Mouse (Mus musculus): Measurements from ENCODE around the gene Cbx5.

DNA sequence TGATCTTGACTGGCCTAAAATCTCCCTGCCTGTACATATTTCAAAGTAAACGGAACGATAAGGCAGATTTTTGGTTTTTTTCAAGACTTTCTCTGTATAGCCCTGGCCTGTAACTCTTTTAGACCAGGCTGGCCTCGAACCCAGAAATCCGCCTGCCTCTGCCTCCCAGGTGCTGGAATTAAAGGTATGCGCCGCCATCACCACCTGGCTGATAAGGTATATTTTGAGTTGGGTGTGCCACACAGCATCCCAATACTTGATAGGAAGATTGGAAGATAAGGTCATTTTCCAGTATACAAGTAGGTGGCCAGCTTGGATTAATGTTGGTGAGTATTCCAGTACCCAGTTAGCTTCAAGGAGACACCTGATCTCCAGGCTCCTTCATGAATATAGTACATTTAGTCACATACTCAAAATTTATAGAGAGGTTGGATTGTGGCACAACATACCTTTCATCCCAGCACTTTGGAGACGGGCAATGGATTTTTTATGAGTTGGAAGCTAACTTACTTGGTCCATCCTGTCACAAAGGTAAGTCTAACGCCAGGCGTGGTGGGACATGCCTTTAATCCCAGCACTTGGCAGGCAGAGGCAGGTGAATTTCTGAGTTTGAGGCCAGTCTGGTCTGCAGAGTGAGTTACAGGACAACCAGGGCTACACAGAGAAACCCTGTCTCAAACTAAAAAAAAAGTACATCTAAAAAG is 7.6 kb upstream of the Cbx5 start:
- TF ChIP-seq MAX (IDR thresholded peaks at IDR 0.05; ENCODE audit: low read depth) (no peak), TCF3 (IDR thresholded peaks at IDR 0.05; ENCODE audit: insufficient read length, low read depth) (no peak), POLR2A (IDR thresholded peaks at IDR 0.05; ENCODE audit: insufficient read length, low read depth) (no peak), POLR2AphosphoS2 (IDR thresholded peaks at IDR 0.05; ENCODE audit: insufficient read length, low read depth) (no peak), CEBPB (IDR thresholded peaks at IDR 0.05; ENCODE audit: insufficient read depth, poor library complexity, severe bottlenecking) (no peak), USF1 (IDR thresholded peaks at IDR 0.05; ENCODE audit: low read depth) (no peak), REST (IDR thresholded peaks at IDR 0.05; ENCODE audit: insufficient read depth, insufficient read length) (no peak), E2F4 (IDR thresholded peaks at IDR 0.05; ENCODE audit: insufficient read depth) (no peak), SRF (IDR thresholded peaks at IDR 0.05; ENCODE audit: control insufficient read depth, insufficient read length, low read depth) (no peak), MYOD1 (IDR thresholded peaks at IDR 0.05; ENCODE audit: control insufficient read depth in 1 of 3, insufficient read length in 2 of 3, low read depth in 2 of 3) (no peak)

Data from myocyte (in vitro differentiated cells).